Mouse (Mus musculus) 3T3-L1 (cell line): ENCODE measurements around the gene Zdhhc6.

Experiments
- DNase-seq: peaks from one replicate; pipeline ENCODE4 v3.0.0-alpha.2; 2015; ENCODE audit warnings: low read depth, low spot score

Gene Zdhhc6

GRCm38 (mm10) chr19:55315452-55316108, at the start of gene Zdhhc6:
Gene Zdhhc6, minus strand, starts transcription at chr19:55316032.
- peak; percentile 48 for DNase-seq

GRCm38 (mm10) chr19:55362606-55363005, 46.8 kb upstream of the Zdhhc6 start:
- no peak for DNase-seq

- DNase-seq = no peak
Observed at GRCm38 (mm10) chr19:55350673-55351378, 35.0 kb upstream of the Zdhhc6 start.

- no peak for DNase-seq
Observed at GRCm38 (mm10) chr19:55348187-55348586, 32.4 kb upstream of the Zdhhc6 start.

- DNase-seq = no peak
Observed at GRCm38 (mm10) chr19:55343274-55343673, 27.4 kb upstream of the Zdhhc6 start.

GRCm38 (mm10) chr19:55342423-55342822, 26.6 kb upstream of the Zdhhc6 start:
- DNase-seq = no peak

GRCm38 (mm10) chr19:55341377-55341776, 25.5 kb upstream of the Zdhhc6 start:
- peak; percentile 43 for DNase-seq

- DNase-seq = no peak
Observed at GRCm38 (mm10) chr19:55340521-55340920, 24.7 kb upstream of the Zdhhc6 start.

GRCm38 (mm10) chr19:55337664-55338063, 21.8 kb upstream of the Zdhhc6 start:
- DNase-seq = no peak

- no peak for DNase-seq
Observed at GRCm38 (mm10) chr19:55337066-55337465, 21.2 kb upstream of the Zdhhc6 start.

- DNase-seq = no peak
Observed at GRCm38 (mm10) chr19:55336441-55336840, 20.6 kb upstream of the Zdhhc6 start.

- peak; percentile 77 for DNase-seq
Observed at GRCm38 (mm10) chr19:55335881-55336280, 20.0 kb upstream of the Zdhhc6 start.

GRCm38 (mm10) chr19:55332641-55333268, 16.9 kb upstream of the Zdhhc6 start:
- DNase-seq = peak; percentile 92

- no peak for DNase-seq
Observed at GRCm38 (mm10) chr19:55331776-55332175, 15.9 kb upstream of the Zdhhc6 start.

- DNase-seq = peak; percentile 83
Observed at GRCm38 (mm10) chr19:55327510-55327909, 11.7 kb upstream of the Zdhhc6 start.

- no peak for DNase-seq
Observed at GRCm38 (mm10) chr19:55322604-55323003, 6.8 kb upstream of the Zdhhc6 start.

- DNase-seq = no peak
Observed at GRCm38 (mm10) chr19:55319521-55319920, 3.7 kb upstream of the Zdhhc6 start.

- DNase-seq = no peak
Observed at GRCm38 (mm10) chr19:55319036-55319435, 3.2 kb upstream of the Zdhhc6 start.

- DNase-seq = peak; percentile 23
Observed at GRCm38 (mm10) chr19:55316901-55317300, 1.1 kb upstream of the Zdhhc6 start.

- peak; percentile 92 for DNase-seq
Observed at GRCm38 (mm10) chr19:55316109-55316714, 380 bp upstream of the Zdhhc6 start, which contains the start of gene Vti1a. Gene Vti1a, plus strand, starts transcription at chr19:55316295.

GRCm38 (mm10) chr19:55313649-55314048, 2.2 kb downstream of the Zdhhc6 start:
- no peak for DNase-seq

GRCm38 (mm10) chr19:55311874-55312273, 4.0 kb downstream of the Zdhhc6 start:
- DNase-seq = no peak
